Mouse (Mus musculus): ENCODE measurements around the gene Dennd6b. TPM values are rescaled to one million over a fixed set of nuclear protein-coding genes. Genes with fewer than 3 reads are reported as not detected.

Gene Dennd6b
- polyA plus RNA-seq, 1 experiment from 2014 or later, result 93.7 TPM

GRCm38 (mm10) chr15:89140048-89140658, 56.1 kb downstream of the Dennd6b start:
- peaks cover 4% of the 10 kb centered on the region; the same call in 1 of the 2 replicates for H3K27me3 ChIP-seq
- peaks cover 17% of the 10 kb centered on the region for H3K4me1 ChIP-seq (replicated peaks)
- ATAC-seq (ENCODE audit: low FRiP score, low read depth), result peak; percentile 33
- H3K4me3 ChIP-seq, result peak overlapping the region; percentile 43
- H3K9ac ChIP-seq, result peak overlapping the region; percentile 42
- under 1% methylated on average over 52 of the region's 53 CpGs for WGBS
- peak overlapping the region; percentile 96 for H3K4me2 ChIP-seq
- no peaks in the 10 kb centered on the region for H3K36me3 ChIP-seq
- H3K27ac ChIP-seq (replicated peaks), result no peak overlapping the region
- H3K9me3 ChIP-seq, result no peaks in the 10 kb centered on the region

- no peak overlapping the region for H3K27ac ChIP-seq (replicated peaks)
Measured at GRCm38 (mm10) chr15:89138531-89138930, 57.8 kb downstream of the Dennd6b start.

GRCm38 (mm10) chr15:89138046-89138405, 58.3 kb downstream of the Dennd6b start:
- Histone ChIP-seq H3K4me1 (replicated peaks) (peaks cover 17% of the 10 kb centered on the region), H3K9me3 (no peaks in the 10 kb centered on the region), H3K4me3 (no peak overlapping the region), H3K4me2 (no peak overlapping the region), H3K27ac (replicated peaks) (no peak overlapping the region), H3K27me3 (peaks cover 4% of the 10 kb centered on the region; the same call in 1 of the 2 replicates), H3K9ac (no peak overlapping the region), H3K36me3 (no peaks in the 10 kb centered on the region)
- WGBS, result 86% methylated on average over 7 of the region's 7 CpGs
- no peak for ATAC-seq (ENCODE audit: low FRiP score, low read depth)

More at GRCm38 (mm10) chr15:89138531-89138930, 57.8 kb downstream of the Dennd6b start:
- Histone ChIP-seq H3K4me3 (no peak overlapping the region), H3K4me1 (replicated peaks) (peaks cover 17% of the 10 kb centered on the region), H3K4me2 (no peak overlapping the region), H3K9me3 (no peaks in the 10 kb centered on the region), H3K36me3 (no peaks in the 10 kb centered on the region), H3K9ac (no peak overlapping the region), H3K27me3 (peaks cover 4% of the 10 kb centered on the region; the same call in 1 of the 2 replicates)
- ATAC-seq (ENCODE audit: low FRiP score, low read depth), result no peak
- WGBS, result 94% methylated on average over 6 of the region's 6 CpGs

GRCm38 (mm10) chr15:89137378-89138045, 58.8 kb downstream of the Dennd6b start:
- 72% methylated on average over 11 of the region's 11 CpGs for WGBS
- ATAC-seq (ENCODE audit: low FRiP score, low read depth), result no peak
- Histone ChIP-seq H3K36me3 (no peaks in the 10 kb centered on the region), H3K9ac (no peak overlapping the region), H3K27ac (replicated peaks) (no peak overlapping the region), H3K27me3 (peaks cover 4% of the 10 kb centered on the region; the same call in 1 of the 2 replicates), H3K4me3 (no peak overlapping the region), H3K4me2 (no peak overlapping the region), H3K4me1 (replicated peaks) (peaks cover 17% of the 10 kb centered on the region), H3K9me3 (no peaks in the 10 kb centered on the region)

- Histone ChIP-seq H3K27ac (replicated peaks) (no peak overlapping the region), H3K4me1 (replicated peaks) (peaks cover 17% of the 10 kb centered on the region), H3K9me3 (no peaks in the 10 kb centered on the region), H3K4me3 (no peak overlapping the region), H3K4me2 (no peak overlapping the region), H3K36me3 (no peaks in the 10 kb centered on the region), H3K27me3 (peaks cover 4% of the 10 kb centered on the region; the same call in 1 of the 2 replicates), H3K9ac (no peak overlapping the region)
- 95% methylated on average over 5 of the region's 5 CpGs for WGBS
- ATAC-seq (ENCODE audit: low FRiP score, low read depth), result no peak
Measured at GRCm38 (mm10) chr15:89136461-89137155, 59.7 kb downstream of the Dennd6b start.

Small RNA genes within 50 kb of the gene (microRNA-seq; reads per million reads assigned to microRNA genes)
- gene Mir6958 (7.0 reads per million, percentile 25 among the genes with 10 or more reads in this experiment), gene Mir7118 (1.1 reads per million)

Other genes with a start within 250 kb of the Dennd6b start
- gene Ttll8, start 242.1 kb downstream of the Dennd6b start, polyA plus RNA-seq (2015; fragmentation: Nextera tagmentation; extraction: Ambion mirVana), result 0.08 and 0.14 TPM in 2 replicates
- gene Mlc1, start 217.5 kb downstream of the Dennd6b start, polyA plus RNA-seq (2015; fragmentation: Nextera tagmentation; extraction: Ambion mirVana), result 26.5 and 31.0 TPM in 2 replicates
- not detected in 2 replicates for gene Mov10l1, start 213.6 kb downstream of the Dennd6b start, polyA plus RNA-seq (2015; fragmentation: Nextera tagmentation; extraction: Ambion mirVana)
- 7.9 and 9.2 TPM in 2 replicates for gene Panx2, start 136.8 kb downstream of the Dennd6b start, polyA plus RNA-seq (2015; fragmentation: Nextera tagmentation; extraction: Ambion mirVana)
- gene Trabd, start 121.4 kb downstream of the Dennd6b start, polyA plus RNA-seq (2015; fragmentation: Nextera tagmentation; extraction: Ambion mirVana), result 37.9 and 41.7 TPM in 2 replicates
- 20.1 and 21.3 TPM in 2 replicates for gene Selenoo, start 107.4 kb downstream of the Dennd6b start, polyA plus RNA-seq (2015; fragmentation: Nextera tagmentation; extraction: Ambion mirVana)
- 16.6 and 16.9 TPM in 2 replicates for gene Tubgcp6, start 73.4 kb downstream of the Dennd6b start, polyA plus RNA-seq (2015; fragmentation: Nextera tagmentation; extraction: Ambion mirVana)
- gene Hdac10, start 67.8 kb downstream of the Dennd6b start, polyA plus RNA-seq (2015; fragmentation: Nextera tagmentation; extraction: Ambion mirVana), result 25.3 and 27.6 TPM in 2 replicates
- 4.2 and 4.6 TPM in 2 replicates for gene Mapk12, start 55.8 kb downstream of the Dennd6b start, polyA plus RNA-seq (2015; fragmentation: Nextera tagmentation; extraction: Ambion mirVana)
- gene Mapk11, start 46.9 kb downstream of the Dennd6b start, polyA plus RNA-seq (2015; fragmentation: Nextera tagmentation; extraction: Ambion mirVana), result 27.3 and 28.3 TPM in 2 replicates
- gene Plxnb2, start 15.7 kb downstream of the Dennd6b start, polyA plus RNA-seq (2015; fragmentation: Nextera tagmentation; extraction: Ambion mirVana), result 90.7 and 105 TPM in 2 replicates
- 71.3 and 73.4 TPM in 2 replicates for gene Ppp6r2, start 15.1 kb upstream of the Dennd6b start, polyA plus RNA-seq (2015; fragmentation: Nextera tagmentation; extraction: Ambion mirVana)
- gene Sbf1, start 118.8 kb upstream of the Dennd6b start, polyA plus RNA-seq (2015; fragmentation: Nextera tagmentation; extraction: Ambion mirVana), result 96.8 and 102 TPM in 2 replicates
- not detected in 2 replicates for gene Adm2, start 126.2 kb upstream of the Dennd6b start, polyA plus RNA-seq (2015; fragmentation: Nextera tagmentation; extraction: Ambion mirVana)
- gene Miox, start 137.9 kb upstream of the Dennd6b start, polyA plus RNA-seq (2015; fragmentation: Nextera tagmentation; extraction: Ambion mirVana), result not detected in 2 replicates
- 33.2 and 38.6 TPM in 2 replicates for gene Lmf2, start 159.2 kb upstream of the Dennd6b start, polyA plus RNA-seq (2015; fragmentation: Nextera tagmentation; extraction: Ambion mirVana)
- 113 and 120 TPM in 2 replicates for gene Ncaph2, start 159.2 kb upstream of the Dennd6b start, polyA plus RNA-seq (2015; fragmentation: Nextera tagmentation; extraction: Ambion mirVana)
- gene Sco2, start 177.3 kb upstream of the Dennd6b start, polyA plus RNA-seq (2015; fragmentation: Nextera tagmentation; extraction: Ambion mirVana), result 17.1 and 17.8 TPM in 2 replicates
- gene Tymp, start 180.5 kb upstream of the Dennd6b start, polyA plus RNA-seq (2015; fragmentation: Nextera tagmentation; extraction: Ambion mirVana), result 1.8 and 2.6 TPM in 2 replicates
- gene Odf3b, start 182.8 kb upstream of the Dennd6b start, polyA plus RNA-seq (2015; fragmentation: Nextera tagmentation; extraction: Ambion mirVana), result 2.7 and 4.5 TPM in 2 replicates
- 0.07 TPM in 1 of 2 replicates, not detected in the other for gene Klhdc7b, start 188.4 kb upstream of the Dennd6b start, polyA plus RNA-seq (2015; fragmentation: Nextera tagmentation; extraction: Ambion mirVana)
- not detected in 2 replicates for gene Syce3, start 214.0 kb upstream of the Dennd6b start, polyA plus RNA-seq (2015; fragmentation: Nextera tagmentation; extraction: Ambion mirVana)
- 0.97 and 1.2 TPM in 2 replicates for gene Cpt1b, start 229.4 kb upstream of the Dennd6b start, polyA plus RNA-seq (2015; fragmentation: Nextera tagmentation; extraction: Ambion mirVana)
- gene C730034F03Rik, start 233.1 kb upstream of the Dennd6b start, polyA plus RNA-seq (2015; fragmentation: Nextera tagmentation; extraction: Ambion mirVana), result 6.2 and 7.2 TPM in 2 replicates
- gene Gm44502, start 233.2 kb upstream of the Dennd6b start, polyA plus RNA-seq (2015; fragmentation: Nextera tagmentation; extraction: Ambion mirVana), result not detected in 2 replicates
- 89.8 and 91.9 TPM in 2 replicates for gene Chkb, start 233.4 kb upstream of the Dennd6b start, polyA plus RNA-seq (2015; fragmentation: Nextera tagmentation; extraction: Ambion mirVana)